Mouse (Mus musculus) colon, adult 2 months (tissue): ENCODE measurements around the gene Snapin. TPM values are rescaled to one million over a fixed set of nuclear protein-coding genes. Genes with fewer than 3 reads are reported as not detected.

Experiments used
- polyA plus RNA-seq: library from polyadenylated mRNA; depleted of rRNA; stranded (reverse); fragments of >200 nt; gene quantifications from 2 replicates; pipeline ENCODE4 v1.2.3, GENCODE M21; 2012; rRNA removed

The Snapin gene
- polyA plus RNA-seq: 14.8 and 15.0 TPM in 2 replicates

GRCm38 (mm10) chr3:90490696-90491256 is at the start of gene Snapin:
Gene Snapin (minus strand): TSS chr3:90491033.

GRCm38 (mm10) chr3:90537141-90537904 is 46.5 kb upstream of the Snapin start, which contains the start of gene S100a16:
Gene S100a16 (plus strand): TSS chr3:90537254.

GRCm38 (mm10) chr3:90526580-90526979 is 35.7 kb upstream of the Snapin start, which contains the start of gene S100a14:
Gene S100a14 (plus strand): TSS chr3:90526856.

GRCm38 (mm10) chr3:90513796-90514590 is 23.2 kb upstream of the Snapin start, which contains the start of the genes S100a1 and S100a13:
Gene S100a1 (minus strand): TSS chr3:90514392.
Gene S100a13 (plus strand): TSS chr3:90514435.

GRCm38 (mm10) chr3:90508950-90509746 is 18.3 kb upstream of the Snapin start, which contains the start of gene Chtop:
Gene Chtop (minus strand): TSS chr3:90509498.

GRCm38 (mm10) chr3:90475831-90476611 is 14.8 kb downstream of the Snapin start, which contains the start of gene Ilf2:
Gene Ilf2 (plus strand): TSS chr3:90476126.

GRCm38 (mm10) chr3:90465686-90466310 is 25.0 kb downstream of the Snapin start, which contains the start of gene Npr1:
Gene Npr1 (minus strand): TSS chr3:90465866.

Other genes starting within 250 kb of the Snapin start
- 37.6 and 37.8 TPM in 2 replicates for gene Creb3l4, start 247.5 kb downstream of the Snapin start, polyA plus RNA-seq
- gene Slc39a1, start 242.9 kb downstream of the Snapin start, polyA plus RNA-seq: 111 and 113 TPM in 2 replicates
- gene Crtc2, start 236.9 kb downstream of the Snapin start, polyA plus RNA-seq: 39.7 and 47.5 TPM in 2 replicates
- 11.9 and 15.7 TPM in 2 replicates for gene Dennd4b, start 225.8 kb downstream of the Snapin start, polyA plus RNA-seq
- 12.9 and 16.4 TPM in 2 replicates for gene Gatad2b, start 197.9 kb downstream of the Snapin start, polyA plus RNA-seq
- gene Slc27a3, start 101.1 kb downstream of the Snapin start, polyA plus RNA-seq: 11.7 and 12.2 TPM in 2 replicates
- 24.1 and 28.2 TPM in 2 replicates for gene Ints3, start 57.4 kb downstream of the Snapin start, polyA plus RNA-seq
- gene Npr1, start 25.2 kb downstream of the Snapin start, polyA plus RNA-seq: 7.2 and 7.4 TPM in 2 replicates
- 10.1 and 10.5 TPM in 2 replicates for gene Ilf2, start 14.9 kb downstream of the Snapin start, polyA plus RNA-seq
- 29.8 and 34.1 TPM in 2 replicates for gene Chtop, start 18.5 kb upstream of the Snapin start, polyA plus RNA-seq
- gene S100a1, start 23.4 kb upstream of the Snapin start, polyA plus RNA-seq: 199 and 230 TPM in 2 replicates
- 61.5 and 65.1 TPM in 2 replicates for gene S100a13, start 23.4 kb upstream of the Snapin start, polyA plus RNA-seq
- gene S100a14, start 35.8 kb upstream of the Snapin start, polyA plus RNA-seq: 29.0 and 52.1 TPM in 2 replicates
- gene S100a16, start 46.2 kb upstream of the Snapin start, polyA plus RNA-seq: 267 and 284 TPM in 2 replicates
- gene S100a3, start 69.5 kb upstream of the Snapin start, polyA plus RNA-seq: 0.41 and 0.50 TPM in 2 replicates
- not detected in 2 replicates for gene S100a2, start 99.2 kb upstream of the Snapin start, polyA plus RNA-seq
- gene Gm42674, start 110.9 kb upstream of the Snapin start, polyA plus RNA-seq: not detected in 2 replicates
- gene S100a4, start 112.7 kb upstream of the Snapin start, polyA plus RNA-seq: 10.2 and 12.3 TPM in 2 replicates
- not detected in 2 replicates for gene S100a5, start 117.5 kb upstream of the Snapin start, polyA plus RNA-seq
- gene S100a6, start 121.8 kb upstream of the Snapin start, polyA plus RNA-seq: 1,904 and 2,022 TPM in 2 replicates
- gene S100a7a, start 163.0 kb upstream of the Snapin start, polyA plus RNA-seq: 0.54 and 0.59 TPM in 2 replicates
- gene S100a8, start 177.9 kb upstream of the Snapin start, polyA plus RNA-seq: not detected in 2 replicates
- gene S100a9, start 204.7 kb upstream of the Snapin start, polyA plus RNA-seq: 0.49 TPM in 1 of 2 replicates, not detected in the other
- gene Pglyrp4, start 235.9 kb upstream of the Snapin start, polyA plus RNA-seq: not detected in 2 replicates